Mouse (Mus musculus) activated CD4-positive, CD25-positive, alpha-beta regulatory T cell, adult 9 weeks (primary cell): ENCODE results near the gene Hspa1a. TPM values are rescaled to one million over a fixed set of nuclear protein-coding genes. Genes with fewer than 3 reads are reported as not detected.

Experiments
- polyA plus RNA-seq: library from polyadenylated mRNA; unstranded; fragments of 100-300 nt; shearing (Covaris generic); gene quantifications from one replicate; pipeline ENCODE4 v1.2.1, GENCODE M21; 2017

The Hspa1a gene
- polyA plus RNA-seq = 13.2 TPM

DNA sequence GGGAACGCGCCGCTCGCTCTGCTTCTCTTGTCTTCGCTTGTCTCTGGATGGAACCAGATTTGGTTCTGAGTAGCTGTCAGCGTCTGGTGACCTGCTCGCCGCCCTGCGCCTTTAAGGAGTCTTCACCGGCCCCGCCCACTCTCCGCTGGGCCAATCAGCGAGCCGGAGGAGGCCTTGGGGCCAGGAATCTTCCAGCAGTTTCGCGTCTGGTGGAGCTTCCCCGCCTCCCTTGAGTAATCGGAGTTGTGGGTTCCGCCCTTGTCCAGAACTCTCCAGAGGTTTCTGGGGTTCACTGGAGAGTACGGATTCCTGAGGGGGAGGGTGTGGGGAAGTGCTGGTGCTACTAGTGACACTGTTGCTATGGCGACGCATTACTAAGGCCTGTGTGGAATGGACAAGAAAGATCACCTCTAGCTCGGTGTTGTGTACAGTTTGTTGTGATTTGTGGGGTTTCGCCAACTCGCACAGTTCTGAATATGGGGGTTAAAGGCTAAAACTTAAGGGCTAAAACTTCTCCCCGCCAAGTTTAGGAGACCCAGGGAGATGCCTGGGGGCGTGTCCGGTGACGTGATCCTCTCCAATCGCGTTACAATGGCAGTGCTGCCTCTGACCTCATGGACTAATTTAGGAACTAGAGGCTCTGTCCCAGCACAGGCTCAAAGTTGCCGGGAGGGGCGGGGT is at the start of gene Hspa1a, which contains the start of gene Hspa1l:
TSS of gene Hspa1a (minus strand) at position 88 of the 681 bp plus-strand sequence.
TSS of gene Hspa1l (plus strand) at position 635 of the 681 bp plus-strand sequence.

GRCm38 (mm10) chr17:35016376-35016775 is 44.4 kb upstream of the Hspa1a start, which contains the start of gene Vwa7:
TSS of gene Vwa7 (plus strand) at chr17:35016579.

GRCm38 (mm10) chr17:35000717-35001451 is 28.9 kb upstream of the Hspa1a start, which contains the start of gene Vars:
TSS of gene Vars (plus strand) at chr17:35000987.

GRCm38 (mm10) chr17:34981690-34982180 is 9.8 kb upstream of the Hspa1a start, which contains the start of gene Lsm2:
TSS of gene Lsm2 (plus strand) at chr17:34981862.

DNA sequence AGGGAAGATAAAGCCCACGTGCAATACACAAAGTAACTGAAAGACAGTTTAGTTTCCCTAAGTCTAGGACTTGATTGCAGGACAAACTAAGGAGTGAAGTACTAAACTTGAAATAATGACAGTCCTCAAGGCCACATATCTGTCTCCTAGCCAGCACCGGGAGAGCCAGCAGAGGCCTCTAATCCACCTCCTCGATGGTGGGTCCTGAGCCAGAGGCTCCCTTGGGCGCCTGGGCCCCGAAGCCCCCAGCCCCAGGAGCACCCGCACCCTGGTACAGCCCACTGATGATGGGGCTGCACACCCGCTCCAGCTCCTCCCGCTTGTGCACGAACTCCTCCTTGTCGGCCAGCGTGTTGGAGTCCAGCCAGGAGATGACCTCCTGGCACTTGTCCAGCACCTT is 2.1 kb downstream of the Hspa1a start, which contains the start of gene Gm20481:
TSS of gene Gm20481 (plus strand) at position 91 of the 400 bp plus-strand sequence.

DNA sequence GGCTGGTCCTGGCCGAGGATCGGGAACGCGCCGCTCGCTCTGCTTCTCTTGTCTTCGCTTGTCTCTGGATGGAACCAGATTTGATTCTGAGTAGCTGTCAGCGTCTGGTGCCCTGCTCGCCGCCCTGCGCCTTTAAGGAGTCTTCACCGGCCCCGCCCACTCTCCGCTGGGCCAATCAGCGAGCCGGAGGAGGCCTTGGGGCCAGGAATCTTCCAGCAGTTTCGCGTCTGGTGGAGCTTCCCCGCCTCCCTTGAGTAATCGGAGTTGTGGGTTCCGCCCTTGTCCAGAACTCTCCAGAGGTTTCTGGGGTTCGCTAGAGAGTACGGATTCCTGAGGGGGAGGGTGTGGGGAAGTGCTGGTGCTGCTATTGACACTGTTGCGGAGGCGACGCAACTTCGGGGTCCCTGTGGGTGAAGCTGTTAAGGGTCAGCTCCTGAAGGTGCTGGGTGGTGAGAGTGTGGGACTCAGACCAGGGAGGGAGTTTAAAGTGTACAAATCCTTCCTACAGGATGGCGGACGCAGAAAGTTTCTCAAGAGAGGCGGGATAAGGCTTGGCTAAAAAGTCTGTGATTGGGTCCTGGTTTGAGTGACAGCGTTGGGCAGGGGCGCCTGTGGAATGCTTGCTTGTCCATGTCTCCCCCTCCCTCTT is 12.7 kb downstream of the Hspa1a start, which contains the start of gene Hspa1b:
TSS of gene Hspa1b (minus strand) at position 109 of the 649 bp plus-strand sequence.

GRCm38 (mm10) chr17:34931061-34931734 is 40.8 kb downstream of the Hspa1a start, which contains the start of gene Neu1:
TSS of gene Neu1 (plus strand) at chr17:34931253.

Other genes with a start within 250 kb of the Hspa1a start
- 0.12 TPM for gene C4b, start 228.3 kb downstream of the Hspa1a start, polyA plus RNA-seq
- gene Cyp21a1, start 167.6 kb downstream of the Hspa1a start, polyA plus RNA-seq = not detected
- 38.5 TPM for gene Stk19, start 135.2 kb downstream of the Hspa1a start, polyA plus RNA-seq
- 73.8 TPM for gene Dxo, start 135.1 kb downstream of the Hspa1a start, polyA plus RNA-seq
- gene Skiv2l, start 121.9 kb downstream of the Hspa1a start, polyA plus RNA-seq = 150 TPM
- gene Nelfe, start 121.8 kb downstream of the Hspa1a start, polyA plus RNA-seq = 41.3 TPM
- gene Cfb, start 109.6 kb downstream of the Hspa1a start, polyA plus RNA-seq = 1.3 TPM
- 0.64 TPM for gene Zbtb12, start 92.7 kb downstream of the Hspa1a start, polyA plus RNA-seq
- gene Gm20547, start 90.1 kb downstream of the Hspa1a start, polyA plus RNA-seq = not detected
- gene C2, start 73.9 kb downstream of the Hspa1a start, polyA plus RNA-seq = 2.3 TPM
- 38.7 TPM for gene Ehmt2, start 73.7 kb downstream of the Hspa1a start, polyA plus RNA-seq
- not detected for gene Slc44a4, start 57.7 kb downstream of the Hspa1a start, polyA plus RNA-seq
- 85.9 TPM for gene Neu1, start 40.9 kb downstream of the Hspa1a start, polyA plus RNA-seq
- gene Hspa1b, start 12.9 kb downstream of the Hspa1a start, polyA plus RNA-seq = 54.2 TPM
- 2.7 TPM for gene Gm20481, start 2.2 kb downstream of the Hspa1a start, polyA plus RNA-seq
- 0.17 TPM for gene Hspa1l, start 547 bp upstream of the Hspa1a start, polyA plus RNA-seq
- gene Lsm2, start 9.7 kb upstream of the Hspa1a start, polyA plus RNA-seq = 55.0 TPM
- gene Vars, start 28.8 kb upstream of the Hspa1a start, polyA plus RNA-seq = 187 TPM
- 0.33 TPM for gene Vwa7, start 44.4 kb upstream of the Hspa1a start, polyA plus RNA-seq
- 0.82 TPM for gene Sapcd1, start 55.9 kb upstream of the Hspa1a start, polyA plus RNA-seq
- 1.5 TPM for gene Msh5, start 74.6 kb upstream of the Hspa1a start, polyA plus RNA-seq
- gene Clic1, start 77.8 kb upstream of the Hspa1a start, polyA plus RNA-seq = 661 TPM
- 2.2 TPM for gene Ddah2, start 86.9 kb upstream of the Hspa1a start, polyA plus RNA-seq
- not detected for gene Ly6g6c, start 93.2 kb upstream of the Hspa1a start, polyA plus RNA-seq
- not detected for gene Mpig6b, start 94.0 kb upstream of the Hspa1a start, polyA plus RNA-seq
- not detected for gene Ly6g6e, start 104.7 kb upstream of the Hspa1a start, polyA plus RNA-seq
- gene Ly6g6d, start 105.9 kb upstream of the Hspa1a start, polyA plus RNA-seq = not detected
- gene Ly6g6f, start 113.5 kb upstream of the Hspa1a start, polyA plus RNA-seq = not detected
- 65.7 TPM for gene Abhd16a, start 117.1 kb upstream of the Hspa1a start, polyA plus RNA-seq
- gene Ly6g5c, start 136.1 kb upstream of the Hspa1a start, polyA plus RNA-seq = not detected
- 3.8 TPM for gene Ly6g5b, start 143.3 kb upstream of the Hspa1a start, polyA plus RNA-seq
- 58.5 TPM for gene Gpank1, start 149.3 kb upstream of the Hspa1a start, polyA plus RNA-seq
- gene Csnk2b, start 149.9 kb upstream of the Hspa1a start, polyA plus RNA-seq = 341 TPM
- gene D17H6S53E, start 154.2 kb upstream of the Hspa1a start, polyA plus RNA-seq = 5.3 TPM
- not detected for gene Apom, start 159.9 kb upstream of the Hspa1a start, polyA plus RNA-seq
- gene Bag6, start 163.0 kb upstream of the Hspa1a start, polyA plus RNA-seq = 48.8 TPM
- gene Prrc2a, start 192.7 kb upstream of the Hspa1a start, polyA plus RNA-seq = 28.9 TPM
- 4.8 TPM for gene Aif1, start 203.9 kb upstream of the Hspa1a start, polyA plus RNA-seq
- 9.6 TPM for gene Lst1, start 216.3 kb upstream of the Hspa1a start, polyA plus RNA-seq
- 1,484 TPM for gene Ltb, start 222.3 kb upstream of the Hspa1a start, polyA plus RNA-seq
- gene Tnf, start 229.9 kb upstream of the Hspa1a start, polyA plus RNA-seq = 56.7 TPM
- 152 TPM for gene Lta, start 233.2 kb upstream of the Hspa1a start, polyA plus RNA-seq
- 1.6 TPM for gene Gm16181, start 248.7 kb upstream of the Hspa1a start, polyA plus RNA-seq